Mouse (Mus musculus) MEL (cell line): Measurements from ENCODE around the gene Gcnt2. TPM values are rescaled to one million over a fixed set of nuclear protein-coding genes. Genes with fewer than 3 reads are reported as not detected.

Experiments used
- DNase-seq: peaks from one replicate; pipeline ENCODE4 v3.0.0; 2011; ENCODE audit warnings: low read depth, low spot score
- H3K27ac ChIP-seq: 2 replicates; pipeline ENCODE4 v1.5.1; 2012; ENCODE audit warnings: low read depth, mild to moderate bottlenecking, control low read depth, low read length, moderate library complexity; ENCODE audit not compliant: control insufficient read depth
- H3K27me3 ChIP-seq, 2 experiments: fragments of 150-350 bp in 1 of 2; sonication (generic) in 1 of 2; 2 replicates each; pipeline ENCODE4 v1.6.1; 2012; ENCODE audit warnings: low read length in 2 of 2, mild to moderate bottlenecking in 2 of 2, improper control_type of control experiment in 1 of 2, moderate library complexity in 1 of 2; ENCODE audit not compliant: insufficient read depth in 2 of 2, control insufficient read depth in 1 of 2
- H3K36me3 ChIP-seq, 2 experiments: 2 replicates each; pipeline ENCODE4 v1.6.1; 2012 to 2014; ENCODE audit warnings: low read length in 2 of 2, improper control_type of control experiment in 1 of 2, inconsistent platforms in 1 of 2, mild to moderate bottlenecking in 1 of 2; ENCODE audit not compliant: insufficient read depth in 2 of 2, control insufficient read depth in 1 of 2
- H3K4me1 ChIP-seq, 2 experiments: fragments of 150-350 bp in 1 of 2; sonication (generic) in 1 of 2; 2 replicates each; pipeline ENCODE4 v1.6.1; 2012; ENCODE audit warnings: low read length in 2 of 2, improper control_type of control experiment in 1 of 2, mild to moderate bottlenecking in 1 of 2; ENCODE audit not compliant: insufficient read depth in 2 of 2, control insufficient read depth in 1 of 2
- H3K4me3 ChIP-seq, 2 experiments: fragments of 150-350 bp in 1 of 2; sonication (generic) in 1 of 2; 2 replicates each; pipeline ENCODE4 v1.5.1; 2012; ENCODE audit warnings: low read depth in 2 of 2, low read length in 2 of 2, mild to moderate bottlenecking in 2 of 2, moderate library complexity in 2 of 2, control low read depth in 1 of 2, improper control_type of control experiment in 1 of 2; ENCODE audit not compliant: control insufficient read depth in 1 of 2, insufficient read depth in 1 of 2
- H3K79me2 ChIP-seq: 2 replicates; pipeline ENCODE4 v1.6.1; 2012; ENCODE audit warnings: mild to moderate bottlenecking, low read length, moderate library complexity; ENCODE audit not compliant: control insufficient read depth, poor library complexity, insufficient read depth
- H3K9ac ChIP-seq: 2 replicates; pipeline ENCODE4 v1.6.1; 2012; ENCODE audit warnings: low read depth, mild to moderate bottlenecking, control low read depth, low read length, moderate library complexity; ENCODE audit not compliant: control insufficient read depth, poor library complexity, severe bottlenecking
- H3K9me3 ChIP-seq: fragments of 150-350 bp; sonication (generic); replicated peaks from 2 replicates; pipeline ENCODE4 v1.6.1; 2012; ENCODE audit warnings: mild to moderate bottlenecking, low read length, improper control_type of control experiment, moderate library complexity; ENCODE audit not compliant: insufficient read depth
- CHD1 ChIP-seq: IDR thresholded peaks from 2 replicates; pipeline ENCODE4 v1.6.1; 2012; ENCODE audit warnings: low read depth, mild to moderate bottlenecking, inconsistent platforms, low read length, improper control_type of control experiment
- CHD2 ChIP-seq: IDR thresholded peaks from 2 replicates; pipeline ENCODE4 v1.6.1; 2011; ENCODE audit warnings: low read length, improper control_type of control experiment
- E2F4 ChIP-seq: IDR thresholded peaks from 2 replicates; pipeline ENCODE4 v1.6.1; 2011; ENCODE audit warnings: low read depth, low read length, improper control_type of control experiment, borderline replicate concordance
- ELF1 ChIP-seq: IDR thresholded peaks from 2 replicates; pipeline ENCODE4 v1.6.1; 2014; ENCODE audit warnings: low read depth, mild to moderate bottlenecking, inconsistent platforms, low read length, improper control_type of control experiment, moderate library complexity
- EP300 ChIP-seq, 2 experiments: IDR thresholded peaks; 2 replicates each; pipeline ENCODE4 v1.6.1; 2011; ENCODE audit warnings: improper control_type of control experiment in 2 of 2, low read length in 2 of 2, low read depth in 1 of 2, mild to moderate bottlenecking in 1 of 2
- ETS1 ChIP-seq: IDR thresholded peaks from 2 replicates; pipeline ENCODE4 v1.6.1; 2012; ENCODE audit warnings: low read depth, mild to moderate bottlenecking, inconsistent platforms, low read length, improper control_type of control experiment, moderate library complexity
- HCFC1 ChIP-seq: IDR thresholded peaks from 2 replicates; pipeline ENCODE4 v1.6.1; 2012; ENCODE audit warnings: low read depth, mild to moderate bottlenecking, inconsistent platforms, low read length, improper control_type of control experiment, moderate library complexity
- KAT2A ChIP-seq: conservative IDR thresholded peaks from 2 replicates; pipeline ENCODE4 v1.6.1; 2012; ENCODE audit warnings: low read depth, low read length, improper control_type of control experiment, inconsistent platforms
- MAZ ChIP-seq: IDR thresholded peaks from 2 replicates; pipeline ENCODE4 v1.6.1; 2012; ENCODE audit warnings: low read depth, mild to moderate bottlenecking, inconsistent platforms, low read length, improper control_type of control experiment
- MEF2A ChIP-seq: IDR thresholded peaks from 2 replicates; pipeline ENCODE4 v1.6.1; 2014; ENCODE audit warnings: low read depth, mild to moderate bottlenecking, inconsistent platforms, low read length, improper control_type of control experiment; ENCODE audit not compliant: poor library complexity, insufficient replicate concordance, severe bottlenecking; ENCODE audit errors: extremely low read depth
- MXI1 ChIP-seq: IDR thresholded peaks from 2 replicates; pipeline ENCODE4 v1.6.1; 2011; ENCODE audit warnings: mild to moderate bottlenecking, low read depth, low read length, improper control_type of control experiment
- MYC ChIP-seq: IDR thresholded peaks from 2 replicates; pipeline ENCODE4 v1.6.1; 2011; ENCODE audit warnings: low read depth, mild to moderate bottlenecking, low read length, improper control_type of control experiment, moderate library complexity
- NELFE ChIP-seq: IDR thresholded peaks from 2 replicates; pipeline ENCODE4 v1.6.1; 2011; ENCODE audit warnings: low read depth, low read length, improper control_type of control experiment
- NRF1 ChIP-seq: IDR thresholded peaks from 2 replicates; pipeline ENCODE4 v1.6.1; 2014; ENCODE audit warnings: low read depth, mild to moderate bottlenecking, inconsistent platforms, low read length, improper control_type of control experiment, moderate library complexity; ENCODE audit not compliant: poor library complexity, insufficient read depth, severe bottlenecking
- POLR2A ChIP-seq, 2 experiments: IDR thresholded peaks; 2 replicates each; pipeline ENCODE4 v1.6.1; 2011 to 2012; ENCODE audit warnings: low read length in 2 of 2, mild to moderate bottlenecking in 2 of 2, control low read depth in 1 of 2, improper control_type of control experiment in 1 of 2, low read depth in 1 of 2, moderate library complexity in 1 of 2; ENCODE audit not compliant: control insufficient read depth in 1 of 2, insufficient read depth in 1 of 2, poor library complexity in 1 of 2
- POLR2AphosphoS2 ChIP-seq: IDR thresholded peaks from 2 replicates; pipeline ENCODE4 v1.6.1; 2011; ENCODE audit warnings: low read length, improper control_type of control experiment
- POLR2AphosphoS5 ChIP-seq: IDR thresholded peaks from 2 replicates; pipeline ENCODE4 v1.6.1; 2012; ENCODE audit warnings: low read depth, borderline replicate concordance, mild to moderate bottlenecking, inconsistent platforms, low read length, moderate library complexity, mixed read lengths
- RAD21 ChIP-seq: IDR thresholded peaks from 2 replicates; pipeline ENCODE4 v1.6.1; 2011; ENCODE audit warnings: mild to moderate bottlenecking, low read depth, low read length, improper control_type of control experiment
- RCOR1 ChIP-seq: IDR thresholded peaks from 2 replicates; pipeline ENCODE4 v1.6.1; 2012; ENCODE audit warnings: low read depth, mild to moderate bottlenecking, inconsistent platforms, low read length, improper control_type of control experiment
- TCF12 ChIP-seq: IDR thresholded peaks from 2 replicates; pipeline ENCODE4 v1.6.1; 2014; ENCODE audit warnings: low read depth, mild to moderate bottlenecking, inconsistent platforms, low read length, improper control_type of control experiment, moderate library complexity
- UBTF ChIP-seq: IDR thresholded peaks from 2 replicates; pipeline ENCODE4 v1.6.1; 2012; ENCODE audit warnings: low read depth, mild to moderate bottlenecking, inconsistent platforms, low read length, improper control_type of control experiment, moderate library complexity, borderline replicate concordance; ENCODE audit not compliant: insufficient read depth
- USF1 ChIP-seq: IDR thresholded peaks from 2 replicates; pipeline ENCODE4 v1.6.1; 2014; ENCODE audit warnings: low read depth, mild to moderate bottlenecking, inconsistent platforms, low read length, improper control_type of control experiment, moderate library complexity
- ZKSCAN1 ChIP-seq: IDR thresholded peaks from 2 replicates; pipeline ENCODE4 v1.6.1; 2012; ENCODE audit warnings: low read depth, mild to moderate bottlenecking, inconsistent platforms, low read length, improper control_type of control experiment, moderate library complexity
- ZMIZ1 ChIP-seq: IDR thresholded peaks from 2 replicates; pipeline ENCODE4 v1.6.1; 2012; ENCODE audit warnings: low read depth, mild to moderate bottlenecking, inconsistent platforms, low read length, improper control_type of control experiment, moderate library complexity
- ZNF384 ChIP-seq: IDR thresholded peaks from 2 replicates; pipeline ENCODE4 v1.6.1; 2012; ENCODE audit warnings: low read depth, mild to moderate bottlenecking, inconsistent platforms, low read length, improper control_type of control experiment
- polyA plus RNA-seq, 2 experiments: library from polyadenylated mRNA; stranded (reverse) in 1 of 2; unstranded in 1 of 2; fragments of >175 nt in 1 of 2; fragments of >200 nt in 1 of 2; gene quantifications; 2 replicates each; pipeline versions ENCODE4 v1.2.1 to v1.2.4; 2012; ENCODE audit warnings: low replicate concordance in 2 of 2, low read depth in 1 of 2; ENCODE audit not compliant: insufficient read length in 2 of 2, insufficient read depth in 1 of 2, missing spikeins in 1 of 2
- total RNA-seq: library from RNA; depleted of rRNA; stranded (reverse); fragments of 300-350 nt; gene quantifications from 2 replicates; pipeline ENCODE4 v1.2.3, GENCODE M21; 2012

Gcnt2 gene
- total and polyA plus RNA-seq, 3 experiments: 0.03 to 0.04 TPM; not detected in 1

DNA sequence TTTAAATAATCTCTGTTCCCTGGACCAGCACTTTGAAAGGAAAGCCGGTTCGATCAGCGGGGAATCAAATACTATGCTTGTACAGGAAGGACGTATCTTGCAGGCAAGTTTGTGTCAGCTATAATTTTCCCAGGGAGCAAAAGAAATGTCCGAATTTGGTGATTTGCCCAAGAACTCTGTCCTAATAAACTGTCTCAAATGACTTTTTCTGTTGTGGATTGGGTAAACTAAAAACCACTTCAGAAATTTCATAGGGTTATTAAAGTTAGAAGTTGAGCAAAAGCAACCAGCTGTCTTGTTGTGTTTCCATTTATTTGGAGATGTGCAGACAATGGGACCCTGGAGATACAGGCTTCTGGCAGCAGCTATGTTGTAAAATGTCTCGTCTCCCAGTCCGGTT is 47.7 kb downstream of the Gcnt2 start:
- Histone ChIP-seq H3K4me1 (peaks cover 17 to 30% of the 10 kb centered on the region in 2 experiments), H3K79me2 (no peaks in the 10 kb centered on the region), H3K27me3 (no peaks in the 10 kb centered on the region), H3K4me3 (no peak overlapping the region), H3K9ac (no peak overlapping the region), H3K27ac (peak overlapping the region; percentile 83; the same call in 1 of the 2 replicates)
- no peak for DNase-seq
- TF ChIP-seq UBTF (no peak), POLR2AphosphoS5 (no peak), CHD2 (no peak), ZNF384 (no peak)
- TF ChIP-seq, all 39 proteins: peak for 0
- peaks cover 0 to 26% of the 10 kb centered on the region in 2 experiments; a peak in 2 of 4 replicates for H3K36me3 ChIP-seq
- no peaks in the 10 kb centered on the region for H3K9me3 ChIP-seq

DNA sequence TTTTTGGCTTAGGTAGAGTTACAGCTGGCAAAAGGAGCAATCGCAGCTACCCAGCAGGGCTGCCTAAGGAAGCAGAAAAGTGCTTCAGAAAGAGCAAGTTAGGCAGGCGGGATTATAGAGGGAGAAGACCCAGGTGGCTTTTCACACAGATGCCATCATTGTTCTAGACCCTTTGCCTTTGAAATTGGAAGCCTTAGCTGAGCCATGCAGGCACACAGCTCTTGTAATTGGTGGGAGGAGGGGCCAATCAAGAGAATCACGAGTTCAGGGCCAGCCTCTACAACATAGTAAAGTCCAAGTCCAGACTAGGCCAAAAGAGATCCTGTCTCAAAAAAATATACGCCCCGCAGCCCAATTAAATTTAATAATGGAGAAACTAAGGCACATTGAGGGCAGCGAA is 48.5 kb downstream of the Gcnt2 start:
- H3K9ac ChIP-seq: no peak overlapping the region
- no peak overlapping the region for H3K4me3 ChIP-seq
- DNase-seq: peak; percentile 37
- peak; percentile 44 for TF ChIP-seq ETS1
- TF ChIP-seq MXI1: no peak
- no peaks in the 10 kb centered on the region for H3K9me3 ChIP-seq
- peak overlapping the region; percentile 83 for H3K27ac ChIP-seq
- no peaks in the 10 kb centered on the region for H3K79me2 ChIP-seq
- H3K4me1 ChIP-seq: peaks cover 17 to 30% of the 10 kb centered on the region in 2 experiments
- peaks cover 0 to 26% of the 10 kb centered on the region in 2 experiments; a peak in 2 of 4 replicates for H3K36me3 ChIP-seq
- no peaks in the 10 kb centered on the region for H3K27me3 ChIP-seq

DNA sequence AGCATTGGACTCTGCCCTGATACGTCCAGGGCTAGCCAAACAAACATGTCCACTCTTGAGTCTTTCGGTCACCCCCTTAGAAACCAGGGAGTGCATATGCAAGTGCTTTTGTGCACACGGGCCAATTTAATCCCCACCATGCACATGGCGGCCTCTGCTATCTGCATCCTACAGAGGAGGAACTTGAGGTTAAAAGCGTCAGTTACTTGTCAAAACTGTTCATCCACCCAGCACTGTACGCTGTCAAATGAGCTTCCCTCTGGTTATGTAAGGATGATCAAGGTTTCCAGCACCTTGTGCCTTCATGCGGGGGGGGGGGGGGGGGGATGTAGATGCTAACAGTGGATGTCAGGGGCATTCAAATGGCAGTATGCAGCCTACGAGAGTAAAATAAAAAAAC is 49.5 kb downstream of the Gcnt2 start:
- H3K9ac ChIP-seq: peak overlapping the region; percentile 10; the same call in 1 of the 2 replicates
- peaks cover 0 to 28% of the 10 kb centered on the region in 2 experiments; a peak in 2 of 4 replicates for H3K36me3 ChIP-seq
- H3K4me3 ChIP-seq: no peak overlapping the region
- peaks cover 17 to 33% of the 10 kb centered on the region in 2 experiments for H3K4me1 ChIP-seq
- H3K79me2 ChIP-seq: no peaks in the 10 kb centered on the region
- no peaks in the 10 kb centered on the region for H3K27me3 ChIP-seq
- DNase-seq: peak; percentile 96
- H3K9me3 ChIP-seq: no peaks in the 10 kb centered on the region
- H3K27ac ChIP-seq: peak overlapping the region; percentile 83
- no peak for TF ChIP-seq ELF1
- no peak for TF ChIP-seq POLR2A (IDR thresholded peaks at IDR 0.05; ENCODE audit: control insufficient read depth in 1 of 2, insufficient read depth in 1 of 2, low read depth in 1 of 2, low read length in 2 of 2, poor library complexity in 1 of 2)
- TF ChIP-seq USF1: 0 out of 2 replicates have a peak, but pooled peaks have one; percentile 27
- no peak for TF ChIP-seq ZMIZ1
- TF ChIP-seq NRF1: no peak
- peak; percentile 54; the same call in 1 of the 2 replicates for TF ChIP-seq MEF2A
- TF ChIP-seq KAT2A: no peak
- TF ChIP-seq TCF12: peak; percentile 99
- TF ChIP-seq CHD1: no peak
- TF ChIP-seq ZNF384: 0 out of 2 replicates have a peak, but pooled peaks have one; percentile 10
- no peak for TF ChIP-seq ZKSCAN1
- peak; percentile 98 to 100 for TF ChIP-seq EP300 (IDR thresholded peaks at IDR 0.05; ENCODE audit: low read depth in 1 of 2, low read length in 2 of 2)
- TF ChIP-seq HCFC1: peak; percentile 33; the same call in 1 of the 2 replicates
- no peak for TF ChIP-seq POLR2AphosphoS2
- TF ChIP-seq RCOR1: peak; percentile 81
- TF ChIP-seq NELFE: no peak
- TF ChIP-seq E2F4: no peak
- no peak for TF ChIP-seq RAD21
- TF ChIP-seq MAZ: peak; percentile 73; the same call in 1 of the 2 replicates
- no peak for TF ChIP-seq CHD2
- peak; percentile 92 for TF ChIP-seq MYC
